Mouse (Mus musculus) MEL (cell line): ENCODE results near the gene Atxn7. TPM values are rescaled to one million over a fixed set of nuclear protein-coding genes. Genes with fewer than 3 reads are reported as not detected.

Experiments used
- DNase-seq: peaks from one replicate; pipeline ENCODE4 v3.0.0; 2011; ENCODE audit warnings: low read depth, low spot score
- H3K27ac ChIP-seq: 2 replicates; pipeline ENCODE4 v1.5.1; 2012; ENCODE audit warnings: low read depth, mild to moderate bottlenecking, control low read depth, low read length, moderate library complexity; ENCODE audit not compliant: control insufficient read depth
- H3K27me3 ChIP-seq, 2 experiments: fragments of 150-350 bp in 1 of 2; sonication (generic) in 1 of 2; 2 replicates each; pipeline ENCODE4 v1.6.1; 2012; ENCODE audit warnings: low read length in 2 of 2, mild to moderate bottlenecking in 2 of 2, improper control_type of control experiment in 1 of 2, moderate library complexity in 1 of 2; ENCODE audit not compliant: insufficient read depth in 2 of 2, control insufficient read depth in 1 of 2
- H3K36me3 ChIP-seq, 2 experiments: 2 replicates each; pipeline ENCODE4 v1.6.1; 2012 to 2014; ENCODE audit warnings: low read length in 2 of 2, improper control_type of control experiment in 1 of 2, inconsistent platforms in 1 of 2, mild to moderate bottlenecking in 1 of 2; ENCODE audit not compliant: insufficient read depth in 2 of 2, control insufficient read depth in 1 of 2
- H3K4me1 ChIP-seq, 2 experiments: fragments of 150-350 bp in 1 of 2; sonication (generic) in 1 of 2; 2 replicates each; pipeline ENCODE4 v1.6.1; 2012; ENCODE audit warnings: low read length in 2 of 2, improper control_type of control experiment in 1 of 2, mild to moderate bottlenecking in 1 of 2; ENCODE audit not compliant: insufficient read depth in 2 of 2, control insufficient read depth in 1 of 2
- H3K4me3 ChIP-seq, 2 experiments: fragments of 150-350 bp in 1 of 2; sonication (generic) in 1 of 2; 2 replicates each; pipeline ENCODE4 v1.5.1; 2012; ENCODE audit warnings: low read depth in 2 of 2, low read length in 2 of 2, mild to moderate bottlenecking in 2 of 2, moderate library complexity in 2 of 2, control low read depth in 1 of 2, improper control_type of control experiment in 1 of 2; ENCODE audit not compliant: control insufficient read depth in 1 of 2, insufficient read depth in 1 of 2
- H3K79me2 ChIP-seq: 2 replicates; pipeline ENCODE4 v1.6.1; 2012; ENCODE audit warnings: mild to moderate bottlenecking, low read length, moderate library complexity; ENCODE audit not compliant: control insufficient read depth, poor library complexity, insufficient read depth
- H3K9ac ChIP-seq: 2 replicates; pipeline ENCODE4 v1.6.1; 2012; ENCODE audit warnings: low read depth, mild to moderate bottlenecking, control low read depth, low read length, moderate library complexity; ENCODE audit not compliant: control insufficient read depth, poor library complexity, severe bottlenecking
- H3K9me3 ChIP-seq: fragments of 150-350 bp; sonication (generic); replicated peaks from 2 replicates; pipeline ENCODE4 v1.6.1; 2012; ENCODE audit warnings: mild to moderate bottlenecking, low read length, improper control_type of control experiment, moderate library complexity; ENCODE audit not compliant: insufficient read depth
- BHLHE40 ChIP-seq: IDR thresholded peaks from 2 replicates; pipeline ENCODE4 v1.6.1; 2012; ENCODE audit warnings: low read depth, mild to moderate bottlenecking, inconsistent platforms, low read length, improper control_type of control experiment, borderline replicate concordance
- CTCF ChIP-seq, 3 experiments: IDR thresholded peaks in 2 of 3; conservative IDR thresholded peaks in 1 of 3; 2 replicates each; pipeline ENCODE4 v1.5.1; 2011 to 2012; ENCODE audit warnings: low read length in 3 of 3, low read depth in 2 of 3, mild to moderate bottlenecking in 2 of 3, improper control_type of control experiment in 1 of 3, inconsistent platforms in 1 of 3, mixed read lengths in 1 of 3, moderate library complexity in 1 of 3; ENCODE audit not compliant: control insufficient read depth in 1 of 3, insufficient read depth in 1 of 3, poor library complexity in 1 of 3, severe bottlenecking in 1 of 3
- ELF1 ChIP-seq: IDR thresholded peaks from 2 replicates; pipeline ENCODE4 v1.6.1; 2014; ENCODE audit warnings: low read depth, mild to moderate bottlenecking, inconsistent platforms, low read length, improper control_type of control experiment, moderate library complexity
- GATA1 ChIP-seq: IDR thresholded peaks from 2 replicates; pipeline ENCODE4 v1.6.1; 2011; ENCODE audit warnings: low read depth, low read length, improper control_type of control experiment
- MAX ChIP-seq: IDR thresholded peaks from 2 replicates; pipeline ENCODE4 v1.6.1; 2011; ENCODE audit warnings: low read length, improper control_type of control experiment
- MAZ ChIP-seq: IDR thresholded peaks from 2 replicates; pipeline ENCODE4 v1.6.1; 2012; ENCODE audit warnings: low read depth, mild to moderate bottlenecking, inconsistent platforms, low read length, improper control_type of control experiment
- MYB ChIP-seq: IDR thresholded peaks from 2 replicates; pipeline ENCODE4 v1.6.1; 2011; ENCODE audit warnings: mild to moderate bottlenecking, low read depth, low read length, improper control_type of control experiment
- NELFE ChIP-seq: IDR thresholded peaks from 2 replicates; pipeline ENCODE4 v1.6.1; 2011; ENCODE audit warnings: low read depth, low read length, improper control_type of control experiment
- RAD21 ChIP-seq: IDR thresholded peaks from 2 replicates; pipeline ENCODE4 v1.6.1; 2011; ENCODE audit warnings: mild to moderate bottlenecking, low read depth, low read length, improper control_type of control experiment
- SMC3 ChIP-seq: IDR thresholded peaks from 2 replicates; pipeline ENCODE4 v1.6.1; 2011; ENCODE audit warnings: low read depth, low read length, improper control_type of control experiment
- TAL1 ChIP-seq: IDR thresholded peaks from 2 replicates; pipeline ENCODE4 v1.6.1; 2012; ENCODE audit warnings: mild to moderate bottlenecking, inconsistent platforms, low read length, moderate library complexity, mixed read lengths
- USF2 ChIP-seq, 2 experiments: IDR thresholded peaks; 2 replicates each; pipeline ENCODE4 v1.6.1; 2011 to 2012; ENCODE audit warnings: improper control_type of control experiment in 2 of 2, low read length in 2 of 2, borderline replicate concordance in 1 of 2, inconsistent platforms in 1 of 2, low read depth in 1 of 2, mild to moderate bottlenecking in 1 of 2; ENCODE audit not compliant: insufficient read depth in 1 of 2
- ZKSCAN1 ChIP-seq: IDR thresholded peaks from 2 replicates; pipeline ENCODE4 v1.6.1; 2012; ENCODE audit warnings: low read depth, mild to moderate bottlenecking, inconsistent platforms, low read length, improper control_type of control experiment, moderate library complexity
- ZMIZ1 ChIP-seq: IDR thresholded peaks from 2 replicates; pipeline ENCODE4 v1.6.1; 2012; ENCODE audit warnings: low read depth, mild to moderate bottlenecking, inconsistent platforms, low read length, improper control_type of control experiment, moderate library complexity
- ZNF384 ChIP-seq: IDR thresholded peaks from 2 replicates; pipeline ENCODE4 v1.6.1; 2012; ENCODE audit warnings: low read depth, mild to moderate bottlenecking, inconsistent platforms, low read length, improper control_type of control experiment
- polyA plus RNA-seq, 2 experiments: library from polyadenylated mRNA; stranded (reverse) in 1 of 2; unstranded in 1 of 2; fragments of >175 nt in 1 of 2; fragments of >200 nt in 1 of 2; gene quantifications; 2 replicates each; pipeline versions ENCODE4 v1.2.1 to v1.2.4; 2012; ENCODE audit warnings: low replicate concordance in 2 of 2, low read depth in 1 of 2; ENCODE audit not compliant: insufficient read length in 2 of 2, insufficient read depth in 1 of 2, missing spikeins in 1 of 2
- total RNA-seq: library from RNA; depleted of rRNA; stranded (reverse); fragments of 300-350 nt; gene quantifications from 2 replicates; pipeline ENCODE4 v1.2.3, GENCODE M21; 2012

Gene Atxn7
- total and polyA plus RNA-seq, 3 experiments: 2.3 to 7.7 TPM; not detected in 1

GRCm38 (mm10) chr14:13990741-13991140 lies 29.5 kb downstream of the Atxn7 start:
- Histone ChIP-seq H3K79me2 (no peaks in the 10 kb centered on the region), H3K4me1 (peaks cover under 1 to 2% of the 10 kb centered on the region in 2 experiments; a peak in 3 of 4 replicates), H3K9me3 (no peaks in the 10 kb centered on the region), H3K4me3 (no peak overlapping the region), H3K27ac (no peak overlapping the region), H3K36me3 (peaks cover 0 to 2% of the 10 kb centered on the region in 2 experiments; a peak in 2 of 4 replicates), H3K27me3 (no peaks in the 10 kb centered on the region), H3K9ac (no peak overlapping the region)
- no peak for TF ChIP-seq MAX
- no peak for DNase-seq

- no peak overlapping the region for H3K9ac ChIP-seq
Measured at GRCm38 (mm10) chr14:13995206-13996097, 34.2 kb downstream of the Atxn7 start.

GRCm38 (mm10) chr14:14002771-14003170 lies 41.5 kb downstream of the Atxn7 start:
- H3K27ac ChIP-seq: no peak overlapping the region
- no peak overlapping the region for H3K9ac ChIP-seq
- H3K4me1 ChIP-seq: peaks cover 0 to 5% of the 10 kb centered on the region in 2 experiments; a peak in 2 of 4 replicates
- H3K9me3 ChIP-seq: no peaks in the 10 kb centered on the region
- peak; percentile 45 for DNase-seq
- no peaks in the 10 kb centered on the region for H3K27me3 ChIP-seq
- H3K36me3 ChIP-seq: peaks cover 0 to 2% of the 10 kb centered on the region in 2 experiments; a peak in 2 of 4 replicates
- H3K4me3 ChIP-seq: no peak overlapping the region
- no peaks in the 10 kb centered on the region for H3K79me2 ChIP-seq
- TF ChIP-seq ZMIZ1 (no peak), ELF1 (no peak), MAZ (no peak), BHLHE40 (no peak), GATA1 (no peak), USF2 (IDR thresholded peaks at IDR 0.05; ENCODE audit: borderline replicate concordance in 1 of 2, insufficient read depth in 1 of 2, low read depth in 1 of 2, low read length in 2 of 2) (no peak), ZKSCAN1 (no peak)

More at GRCm38 (mm10) chr14:13995206-13996097, 34.2 kb downstream of the Atxn7 start:
- no peak for TF ChIP-seq NELFE
- TF ChIP-seq ZNF384: no peak
- peak in 1 of 3 experiments; percentile 42; a peak in 3 of 6 replicates for TF ChIP-seq CTCF (IDR thresholded peaks at IDR 0.05 in 2 of 3, conservative IDR thresholded peaks at IDR 0.05 in 1 of 3; ENCODE audit: control insufficient read depth in 1 of 3, insufficient read depth in 1 of 3, low read depth in 2 of 3, low read length in 3 of 3, poor library complexity in 1 of 3, severe bottlenecking in 1 of 3)
- peak; percentile 52 for TF ChIP-seq RAD21
- TF ChIP-seq ZKSCAN1: no peak
- TF ChIP-seq TAL1: no peak
- peak; percentile 28; the same call in 1 of the 2 replicates for TF ChIP-seq SMC3
- TF ChIP-seq MYB: no peak
- Histone ChIP-seq H3K36me3 (peaks cover 0 to 7% of the 10 kb centered on the region in 2 experiments; a peak in 2 of 4 replicates), H3K4me1 (peaks cover 5 to 11% of the 10 kb centered on the region in 2 experiments; a peak in 3 of 4 replicates), H3K9me3 (no peaks in the 10 kb centered on the region), H3K27me3 (no peaks in the 10 kb centered on the region), H3K79me2 (no peaks in the 10 kb centered on the region), H3K4me3 (no peak overlapping the region), H3K27ac (no peak overlapping the region)
- peak; percentile 41 for DNase-seq
